Mouse (Mus musculus) lung, postnatal 36 days (tissue): ENCODE results near the gene Wdr17.
"Not testable (repeated sequence)": the region's sequence is repeated elsewhere in the genome, so short reads cannot be mapped to it uniquely, and the experiment has no call there.

Experiments used
- DNase-seq: peaks from one replicate; pipeline ENCODE4 v3.0.0; 2022; ENCODE audit warnings: mixed read lengths

The Wdr17 gene

GRCm38 (mm10) chr8:54791858-54792698 lies 94.9 kb downstream of the Wdr17 start:
- DNase-seq, result no peak

- peak; percentile 42 for DNase-seq
Measured at GRCm38 (mm10) chr8:54780134-54780942, 106.6 kb downstream of the Wdr17 start.

GRCm38 (mm10) chr8:54779317-54780133 lies 107.5 kb downstream of the Wdr17 start:
- peak; percentile 9 for DNase-seq

- no peak for DNase-seq
Measured at GRCm38 (mm10) chr8:54777012-54777411, 110.0 kb downstream of the Wdr17 start.

- no peak for DNase-seq
Measured at GRCm38 (mm10) chr8:54776241-54776640, 110.7 kb downstream of the Wdr17 start.

- no peak for DNase-seq
Measured at GRCm38 (mm10) chr8:54757646-54758045, 129.3 kb downstream of the Wdr17 start.

- no peak for DNase-seq
Measured at GRCm38 (mm10) chr8:54736660-54737312, 150.2 kb downstream of the Wdr17 start.

GRCm38 (mm10) chr8:54724668-54725035 lies 162.3 kb downstream of the Wdr17 start:
- no peak for DNase-seq

GRCm38 (mm10) chr8:54723976-54724667 lies 162.9 kb downstream of the Wdr17 start:
- peak; percentile 80 for DNase-seq

GRCm38 (mm10) chr8:54718515-54718914 lies 168.5 kb downstream of the Wdr17 start:
- DNase-seq, result no peak

GRCm38 (mm10) chr8:54705743-54706142 lies 181.2 kb downstream of the Wdr17 start:
- DNase-seq, result peak; percentile 2

- no peak for DNase-seq
Measured at GRCm38 (mm10) chr8:54671806-54672205, 215.2 kb downstream of the Wdr17 start.

- DNase-seq, result no peak
Measured at GRCm38 (mm10) chr8:54667756-54668155, 219.2 kb downstream of the Wdr17 start.

GRCm38 (mm10) chr8:54660675-54661074 lies 226.3 kb downstream of the Wdr17 start:
- peak; percentile 66 for DNase-seq

- no peak for DNase-seq
Measured at GRCm38 (mm10) chr8:54659703-54660102, 227.3 kb downstream of the Wdr17 start.

GRCm38 (mm10) chr8:54638634-54639033 lies 248.3 kb downstream of the Wdr17 start:
- DNase-seq, result no peak

GRCm38 (mm10) chr8:54616710-54617109 lies 270.3 kb downstream of the Wdr17 start:
- DNase-seq, result not testable (repeated sequence)

GRCm38 (mm10) chr8:54610238-54610637 lies 276.7 kb downstream of the Wdr17 start:
- DNase-seq, result peak; percentile 35

GRCm38 (mm10) chr8:54609336-54609735 lies 277.6 kb downstream of the Wdr17 start:
- DNase-seq, result peak; percentile 2

GRCm38 (mm10) chr8:54603440-54603839 lies 283.5 kb downstream of the Wdr17 start:
- DNase-seq, result no peak

- peak; percentile 1 for DNase-seq
Measured at GRCm38 (mm10) chr8:54600671-54601251, 286.2 kb downstream of the Wdr17 start, which contains the start of gene Spata4. Spata4 (plus strand) TSS chr8:54600781.
